Mouse (Mus musculus) stomach, postnatal 0 days (tissue): ENCODE results near the gene Aadacl3.

ENCODE experiments used
- CTCF ChIP-seq: IDR thresholded peaks from 2 replicates; pipeline ENCODE4 v1.5.1; 2016; ENCODE audit warnings: antibody characterized with exemption, low read depth, mild to moderate bottlenecking, moderate library complexity
- EP300 ChIP-seq: optimal IDR thresholded peaks from 2 replicates; pipeline ENCODE3; 2016; ENCODE audit warnings: antibody characterized with exemption

GRCm38 (mm10) chr4:144493331-144493730, 29.8 kb upstream of the Aadacl3 start:
- TF ChIP-seq CTCF, result no peak
- no peak for TF ChIP-seq EP300
